Mouse (Mus musculus) E14TG2a.4 (cell line): ENCODE measurements around the gene Ilf2.

Experiments used
- CTCF ChIP-seq: conservative IDR thresholded peaks from 2 replicates; pipeline ENCODE4 v1.5.1; 2014; ENCODE audit warnings: low read length
- NANOG ChIP-seq: IDR thresholded peaks from 2 replicates; pipeline ENCODE4 v1.6.1; 2014; ENCODE audit warnings: borderline replicate concordance, low read length, mixed read lengths
- POU5F1 ChIP-seq: IDR thresholded peaks from 2 replicates; pipeline ENCODE4 v1.6.1; 2014; ENCODE audit warnings: low read length, borderline replicate concordance

- TF ChIP-seq POU5F1 (no peak), CTCF (no peak), NANOG (no peak)
These were observed 27.5 kb downstream of the Ilf2 start for GRCm38 (mm10) chr3:90503444-90503843.
